Mouse (Mus musculus): ENCODE measurements around the gene Ntf3.

- TF ChIP-seq CTCF (conservative IDR thresholded peaks at IDR 0.05; ENCODE audit: low read length), result no peak
- no peak for TF ChIP-seq POU5F1 (IDR thresholded peaks at IDR 0.05; ENCODE audit: borderline replicate concordance, low read length)
- TF ChIP-seq NANOG (IDR thresholded peaks at IDR 0.05; ENCODE audit: borderline replicate concordance, low read length), result no peak
Measured at GRCm38 (mm10) chr6:126213330-126213729, 46.6 kb upstream of the Ntf3 start.
